Mouse (Mus musculus) midbrain, embryonic 15.5 days (tissue): ENCODE results near the gene Zc3h7b. TPM values are rescaled to one million over a fixed set of nuclear protein-coding genes. Genes with fewer than 3 reads are reported as not detected.

Source experiments
- ATAC-seq: fragments of 200-750 bp; cut with Nextera tagmentation; replicated peaks from 2 replicates; pipeline ENCODE4 v1.8.0; 2017; ENCODE audit warnings: moderate TSS enrichment
- H3K27ac ChIP-seq: fragments of 300-500 bp; sonication (generic); 2 replicates; pipeline ENCODE4 v1.5.1; 2015; ENCODE audit warnings: mild to moderate bottlenecking, inconsistent platforms
- H3K27me3 ChIP-seq: fragments of 300-500 bp; sonication (generic); replicated peaks from 2 replicates; pipeline ENCODE4 v1.6.1; 2015; ENCODE audit warnings: inconsistent platforms
- H3K36me3 ChIP-seq: fragments of 300-500 bp; sonication (generic); replicated peaks from 2 replicates; pipeline ENCODE4 v1.6.1; 2015; ENCODE audit warnings: inconsistent platforms
- H3K4me1 ChIP-seq: fragments of 300-500 bp; sonication (generic); 2 replicates; pipeline ENCODE4 v1.6.1; 2015; ENCODE audit warnings: inconsistent platforms
- H3K4me2 ChIP-seq: fragments of 300-500 bp; sonication (generic); 2 replicates; pipeline ENCODE4 v1.6.1; 2015; ENCODE audit warnings: inconsistent platforms, mild to moderate bottlenecking, moderate library complexity
- H3K4me3 ChIP-seq: fragments of 300-500 bp; sonication (generic); 2 replicates; pipeline ENCODE4 v1.5.1; 2015; ENCODE audit warnings: mild to moderate bottlenecking, inconsistent platforms
- H3K9ac ChIP-seq: fragments of 300-500 bp; sonication (generic); 2 replicates; pipeline ENCODE4 v1.6.1; 2015; ENCODE audit warnings: mild to moderate bottlenecking, inconsistent platforms
- H3K9me3 ChIP-seq: fragments of 300-500 bp; sonication (generic); 2 replicates; pipeline ENCODE4 v1.6.1; 2016; ENCODE audit warnings: inconsistent platforms
- WGBS: fragments of 180-500 bp; shearing (Covaris S2); methylation state at CpG from one replicate; pipeline ENCODE4 v1.1.7; 2015; ENCODE audit warnings: mixed read lengths; 5-methylcytosine and 5-hydroxymethylcytosine counted together
- polyA plus RNA-seq: library from polyadenylated mRNA; unstranded; fragments of >200 nt; fragmentation: Nextera tagmentation; extraction: Ambion mirVana; gene quantifications from 2 replicates; pipeline ENCODE4 v1.2.1, GENCODE M21; 2015

Gene Zc3h7b
- polyA plus RNA-seq, 1 experiment from 2014 or later: 59.2 TPM

GRCm38 (mm10) chr15:81811599-81811996 lies 66.7 kb downstream of the Zc3h7b start:
- H3K27ac ChIP-seq: peak overlapping the region; percentile 88
- no peaks in the 10 kb centered on the region for H3K9me3 ChIP-seq

GRCm38 (mm10) chr15:81812287-81812686 lies 67.4 kb downstream of the Zc3h7b start:
- Histone ChIP-seq H3K9me3 (no peaks in the 10 kb centered on the region), H3K4me1 (peaks cover 38% of the 10 kb centered on the region), H3K4me2 (peak overlapping the region; percentile 89), H3K4me3 (peak overlapping the region; percentile 83), H3K9ac (peak overlapping the region; percentile 85), H3K27me3 (no peaks in the 10 kb centered on the region), H3K27ac (0 out of 2 replicates have a peak overlapping the region, but pooled peaks have one; percentile 88), H3K36me3 (peaks cover 23% of the 10 kb centered on the region)
- WGBS: 23% methylated on average over 3 of the region's 3 CpGs
- ATAC-seq: no peak

More at GRCm38 (mm10) chr15:81811599-81811996, 66.7 kb downstream of the Zc3h7b start:
- ATAC-seq: peak; percentile 9
- Histone ChIP-seq H3K4me1 (peaks cover 38% of the 10 kb centered on the region), H3K36me3 (peaks cover 16% of the 10 kb centered on the region), H3K4me3 (peak overlapping the region; percentile 83), H3K9ac (peak overlapping the region; percentile 85), H3K27me3 (no peaks in the 10 kb centered on the region), H3K4me2 (peak overlapping the region; percentile 89)
- WGBS: 0% methylated on average over 16 of the region's 26 CpGs

- ATAC-seq: no peak
- H3K9me3 ChIP-seq: no peaks in the 10 kb centered on the region
- H3K9ac ChIP-seq: peak overlapping the region; percentile 85; the same call in 1 of the 2 replicates
- peak overlapping the region; percentile 89 for H3K4me2 ChIP-seq
- H3K27me3 ChIP-seq: no peaks in the 10 kb centered on the region
- H3K4me1 ChIP-seq: peaks cover 38% of the 10 kb centered on the region
- peak overlapping the region; percentile 83 for H3K4me3 ChIP-seq
- peaks cover 28% of the 10 kb centered on the region for H3K36me3 ChIP-seq
- 74% methylated on average over 7 of the region's 7 CpGs for whole genome bisulfite sequencing
- no peak overlapping the region for H3K27ac ChIP-seq
Measured at GRCm38 (mm10) chr15:81812696-81813631, 68.1 kb downstream of the Zc3h7b start.

- WGBS: 62% methylated on average over 5 of the region's 5 CpGs
- Histone ChIP-seq H3K27ac (no peak overlapping the region), H3K4me2 (no peak overlapping the region), H3K9ac (no peak overlapping the region), H3K9me3 (no peaks in the 10 kb centered on the region), H3K27me3 (no peaks in the 10 kb centered on the region), H3K4me1 (peaks cover 38% of the 10 kb centered on the region), H3K36me3 (peaks cover 35% of the 10 kb centered on the region), H3K4me3 (no peak overlapping the region)
- ATAC-seq: no peak
Measured at GRCm38 (mm10) chr15:81813986-81814705, 69.3 kb downstream of the Zc3h7b start.

- Histone ChIP-seq H3K36me3 (peaks cover 39% of the 10 kb centered on the region), H3K9ac (no peak overlapping the region), H3K27ac (no peak overlapping the region), H3K4me2 (no peak overlapping the region), H3K27me3 (no peaks in the 10 kb centered on the region), H3K4me3 (no peak overlapping the region), H3K4me1 (peaks cover 34% of the 10 kb centered on the region), H3K9me3 (no peaks in the 10 kb centered on the region)
- ATAC-seq: no peak
- WGBS: 90% methylated on average over 12 of the region's 12 CpGs
Measured at GRCm38 (mm10) chr15:81814716-81815370, 70.0 kb downstream of the Zc3h7b start.

- no peak overlapping the region for H3K27ac ChIP-seq
Measured at GRCm38 (mm10) chr15:81818404-81818803, 73.5 kb downstream of the Zc3h7b start.

GRCm38 (mm10) chr15:81822631-81823030 lies 77.8 kb downstream of the Zc3h7b start:
- H3K4me1 ChIP-seq: no peaks in the 10 kb centered on the region
- H3K9ac ChIP-seq: no peak overlapping the region
- H3K27ac ChIP-seq: no peak overlapping the region
- H3K9me3 ChIP-seq: no peaks in the 10 kb centered on the region
- WGBS: 90% methylated on average over 3 of the region's 3 CpGs
- no peak overlapping the region for H3K4me2 ChIP-seq
- no peak for ATAC-seq
- peaks cover 57% of the 10 kb centered on the region for H3K36me3 ChIP-seq
- no peak overlapping the region for H3K4me3 ChIP-seq
- H3K27me3 ChIP-seq: no peaks in the 10 kb centered on the region

More at GRCm38 (mm10) chr15:81818404-81818803, 73.5 kb downstream of the Zc3h7b start:
- no peak overlapping the region for H3K9ac ChIP-seq
- no peaks in the 10 kb centered on the region for H3K27me3 ChIP-seq
- whole genome bisulfite sequencing: 89% methylated on average over 3 of the region's 3 CpGs
- H3K4me2 ChIP-seq: no peak overlapping the region
- H3K4me1 ChIP-seq: peaks cover 10% of the 10 kb centered on the region
- ATAC-seq: no peak
- no peak overlapping the region for H3K4me3 ChIP-seq
- H3K9me3 ChIP-seq: no peaks in the 10 kb centered on the region
- peaks cover 62% of the 10 kb centered on the region for H3K36me3 ChIP-seq

- Histone ChIP-seq H3K9me3 (no peaks in the 10 kb centered on the region), H3K9ac (no peak overlapping the region), H3K4me2 (no peak overlapping the region), H3K36me3 (peaks cover 51% of the 10 kb centered on the region), H3K4me1 (no peaks in the 10 kb centered on the region), H3K4me3 (no peak overlapping the region), H3K27me3 (no peaks in the 10 kb centered on the region), H3K27ac (no peak overlapping the region)
- WGBS: 86% methylated on average over 3 of the region's 3 CpGs
- ATAC-seq: no peak
Measured at GRCm38 (mm10) chr15:81824832-81825231, 80.0 kb downstream of the Zc3h7b start.

- no peaks in the 10 kb centered on the region for H3K27me3 ChIP-seq
- WGBS: 91% methylated on average over 7 of the region's 7 CpGs
- no peak overlapping the region for H3K4me3 ChIP-seq
- H3K9me3 ChIP-seq: no peaks in the 10 kb centered on the region
- H3K4me1 ChIP-seq: no peaks in the 10 kb centered on the region
- no peak overlapping the region for H3K27ac ChIP-seq
- no peak overlapping the region for H3K4me2 ChIP-seq
- no peak for ATAC-seq
- H3K9ac ChIP-seq: no peak overlapping the region
- peaks cover 25% of the 10 kb centered on the region for H3K36me3 ChIP-seq
Measured at GRCm38 (mm10) chr15:81828426-81829207, 83.8 kb downstream of the Zc3h7b start.

GRCm38 (mm10) chr15:81829208-81829580 lies 84.3 kb downstream of the Zc3h7b start:
- WGBS: 72% methylated on average over 2 of the region's 2 CpGs
- Histone ChIP-seq H3K4me2 (no peak overlapping the region), H3K36me3 (peaks cover 20% of the 10 kb centered on the region), H3K27me3 (no peaks in the 10 kb centered on the region), H3K27ac (no peak overlapping the region), H3K4me3 (no peak overlapping the region), H3K9ac (no peak overlapping the region), H3K9me3 (no peaks in the 10 kb centered on the region), H3K4me1 (no peaks in the 10 kb centered on the region)
- no peak for ATAC-seq

GRCm38 (mm10) chr15:81830530-81830929 lies 85.7 kb downstream of the Zc3h7b start:
- Histone ChIP-seq H3K4me1 (no peaks in the 10 kb centered on the region), H3K9me3 (no peaks in the 10 kb centered on the region), H3K4me3 (no peak overlapping the region), H3K9ac (no peak overlapping the region), H3K27me3 (0 out of 2 replicates have a peak, but pooled peaks cover 3% of the 10 kb centered on the region), H3K36me3 (peaks cover 19% of the 10 kb centered on the region), H3K27ac (no peak overlapping the region), H3K4me2 (no peak overlapping the region)
- ATAC-seq: no peak
- 96% methylated on average over 4 of the region's 4 CpGs for WGBS
